Mouse (Mus musculus): Measurements from ENCODE around the gene Pkhd1.

- no peak for TF ChIP-seq CTCF (IDR thresholded peaks at IDR 0.05; ENCODE audit: low read depth)
- no peak for TF ChIP-seq EP300 (IDR thresholded peaks at IDR 0.05; ENCODE audit: low read depth)
Measured at GRCm38 (mm10) chr1:20617849-20618530, at the start of gene Pkhd1.
